Mouse (Mus musculus) gastrocnemius, postnatal 25 days (tissue): ENCODE data around the gene Magi1. TPM values are rescaled to one million over a fixed set of nuclear protein-coding genes. Genes with fewer than 3 reads are reported as not detected.

ENCODE experiments used
- DNase-seq: peaks from one replicate; pipeline ENCODE4 v3.0.0; 2022
- total RNA-seq, 2 experiments: library from RNA; stranded (reverse); gene quantifications; 1 replicate in 1 of 2; 2 replicates in 1 of 2; pipeline ENCODE4 v1.2.3; 2021

Magi1 gene
- total RNA-seq, 2 experiments from 2014 or later = 3.5 to 3.9 TPM

DNA sequence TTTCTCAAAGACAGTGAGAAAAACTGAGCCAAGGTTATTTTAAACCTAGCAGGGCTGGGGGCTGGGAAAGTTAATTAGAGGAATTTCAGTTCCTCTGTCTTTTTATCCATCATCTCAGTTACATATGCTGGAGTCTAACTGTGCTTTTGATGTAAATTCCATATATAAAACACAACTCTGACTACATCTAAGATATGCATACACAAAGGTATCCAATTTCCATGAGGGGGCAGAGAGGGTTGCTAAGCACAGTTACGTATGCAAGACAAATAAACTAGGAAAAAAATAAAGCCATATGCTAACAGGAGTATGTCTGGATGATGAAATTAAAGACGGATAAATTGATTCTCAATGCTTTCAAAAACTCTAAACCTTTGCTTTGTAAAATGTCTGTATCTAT is 315.0 kb downstream of the Magi1 start:
- DNase-seq = no peak

DNA sequence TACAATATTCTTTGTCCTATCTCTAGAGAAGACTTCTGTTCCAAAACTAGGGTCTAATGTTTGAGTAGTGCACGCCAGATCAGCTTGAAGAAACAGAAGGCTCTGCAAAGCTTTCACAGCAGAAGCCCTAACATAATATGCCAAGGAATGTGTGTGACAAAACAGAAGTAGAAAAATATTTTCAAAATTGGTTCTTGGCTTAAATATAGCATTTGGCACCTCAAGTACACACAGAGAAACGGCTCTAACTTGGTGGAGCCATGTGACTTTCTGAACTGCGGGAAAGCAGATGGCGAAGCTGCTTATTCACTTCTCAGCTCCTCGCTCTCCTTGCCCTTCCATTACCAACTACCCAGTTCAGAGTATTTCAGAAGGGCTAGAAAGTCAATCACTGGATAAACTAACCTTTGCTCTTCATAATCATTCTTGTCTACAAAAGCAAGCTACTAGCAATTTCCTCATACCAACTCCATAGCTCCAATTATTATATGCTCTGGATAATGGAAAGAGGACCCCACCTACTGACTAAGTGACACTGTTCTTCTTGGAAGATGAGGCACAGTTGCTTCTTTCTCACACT is 320.9 kb downstream of the Magi1 start:
- no peak for DNase-seq

DNA sequence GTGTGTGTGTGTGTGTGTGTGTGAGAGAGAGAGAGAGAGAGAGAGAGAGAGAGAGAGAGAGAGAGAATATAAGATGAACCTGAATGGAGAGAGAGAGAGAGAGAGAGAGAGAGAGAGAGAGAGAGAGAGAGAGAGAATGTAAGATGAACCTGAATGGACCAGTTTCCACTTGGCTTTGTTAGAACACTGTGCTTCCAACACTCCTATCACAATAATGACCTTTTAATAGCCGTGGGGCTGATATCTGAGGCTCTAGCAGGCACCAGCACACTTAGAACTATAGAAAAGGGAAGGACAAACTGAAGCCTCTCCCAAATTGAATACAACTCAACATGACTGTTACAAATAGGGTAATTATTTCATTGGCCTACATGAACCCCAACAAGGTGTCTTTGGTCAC is 321.9 kb downstream of the Magi1 start:
- no peak for DNase-seq

DNA sequence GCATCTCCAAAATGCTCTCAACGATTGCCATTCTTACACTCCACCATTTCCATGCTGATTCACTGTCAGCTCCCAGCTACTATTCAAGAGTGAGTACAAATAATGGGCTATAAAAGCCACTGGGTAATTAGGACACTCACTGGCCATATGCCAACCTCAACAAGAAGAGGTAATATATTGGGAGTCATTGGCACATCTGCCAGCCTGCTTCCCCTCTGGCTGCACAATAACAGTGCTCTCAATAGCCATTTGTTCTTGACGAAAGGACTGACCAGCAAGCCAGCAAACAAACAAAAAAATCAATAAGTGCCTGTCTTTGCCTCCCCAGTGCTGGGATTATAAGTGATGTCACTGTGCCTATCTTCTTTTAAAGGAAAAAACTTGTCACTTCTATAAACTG is 326.5 kb downstream of the Magi1 start:
- DNase-seq = no peak

DNA sequence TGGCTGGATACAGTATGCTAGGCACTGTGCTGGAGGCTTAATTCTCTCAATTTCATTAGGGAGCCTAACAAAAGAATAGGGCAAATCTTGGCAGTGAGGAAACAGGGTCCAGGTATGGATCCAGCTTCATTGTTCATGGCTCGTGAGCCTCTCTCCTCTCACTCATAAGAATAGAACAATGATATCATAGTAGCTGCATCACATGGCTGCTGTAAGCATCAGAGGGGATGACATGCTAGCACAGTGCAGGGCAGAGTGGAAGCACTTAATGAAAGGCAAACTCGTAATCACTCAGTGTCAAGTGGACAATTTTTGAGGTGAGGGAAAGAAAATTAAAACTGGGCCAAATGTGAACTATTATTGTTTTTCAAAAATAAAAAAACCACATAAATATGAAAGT is 337.1 kb downstream of the Magi1 start:
- no peak for DNase-seq

DNA sequence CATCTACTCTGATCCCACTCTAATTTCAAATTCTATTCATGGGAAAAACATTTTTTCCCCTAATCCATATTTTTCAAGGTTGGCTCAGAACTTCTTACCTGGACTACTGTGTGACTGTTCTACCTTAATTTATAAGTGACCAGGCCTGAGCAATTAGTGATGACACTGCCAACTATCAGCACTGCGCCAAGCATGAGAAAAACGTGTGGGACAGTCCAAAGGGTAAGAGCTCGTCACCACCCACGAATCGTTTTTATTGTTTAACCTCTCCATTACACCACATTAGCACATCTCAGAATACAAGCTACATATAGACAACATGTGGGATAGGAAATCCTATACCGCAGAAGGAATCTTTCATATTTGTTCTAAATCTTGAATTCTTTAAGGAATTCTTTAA is 347.4 kb downstream of the Magi1 start:
- no peak for DNase-seq

DNA sequence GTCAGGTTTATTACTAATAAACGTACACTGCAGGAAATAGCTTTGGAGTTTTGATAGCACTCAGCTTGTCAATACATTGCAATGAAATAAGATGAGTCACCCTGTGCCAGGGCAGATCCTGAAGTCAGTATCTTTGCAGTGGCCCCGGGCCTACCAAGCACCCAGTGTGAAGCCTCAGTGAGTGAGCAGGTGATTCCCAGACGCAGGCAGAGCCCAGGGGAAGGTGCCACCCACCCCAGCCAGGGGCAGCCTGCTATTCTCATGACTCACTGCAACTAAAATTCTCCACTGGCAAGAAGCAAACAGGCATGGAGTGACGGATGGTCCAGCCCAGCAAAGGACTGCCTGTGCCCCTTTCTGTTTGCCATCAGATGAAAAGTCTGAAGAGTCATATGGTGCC is 347.9 kb downstream of the Magi1 start:
- no peak for DNase-seq

DNA sequence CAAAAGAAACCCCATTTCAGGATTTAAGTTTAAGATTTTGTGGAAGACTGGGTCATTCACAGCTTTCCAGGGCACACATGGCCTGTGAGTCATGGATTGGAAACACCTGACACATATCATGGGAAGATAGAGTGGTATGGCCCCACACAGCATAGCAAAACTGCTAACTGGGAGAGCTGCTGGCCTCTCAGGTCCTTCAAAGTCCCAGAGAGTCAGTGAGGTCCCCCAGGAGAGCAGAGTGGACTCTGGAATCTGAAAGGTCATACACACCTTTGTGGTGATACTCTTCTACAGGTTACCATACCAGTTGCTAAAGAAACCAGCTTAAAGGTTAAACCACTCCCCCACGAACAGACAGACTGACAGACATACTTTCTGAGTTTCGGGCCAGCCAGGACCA is 349.0 kb downstream of the Magi1 start:
- DNase-seq = no peak

DNA sequence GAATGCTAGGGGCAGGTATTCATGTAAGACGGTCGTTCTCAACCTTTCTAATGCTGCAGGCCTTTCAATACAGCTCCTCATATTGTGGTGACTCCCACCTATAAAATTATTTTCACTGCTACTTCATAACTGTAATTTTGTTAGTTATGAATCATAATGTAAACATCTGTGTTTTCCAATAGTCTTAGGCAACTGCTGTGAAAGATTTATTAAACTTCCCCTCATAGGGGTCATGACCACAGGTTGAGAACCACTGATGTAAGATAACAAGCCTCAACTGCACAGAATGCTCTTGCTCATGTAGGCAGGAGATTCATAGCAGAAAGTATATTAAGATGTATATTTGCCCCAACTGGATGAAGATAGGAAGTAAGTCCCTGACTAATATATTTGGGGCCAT is 359.1 kb downstream of the Magi1 start:
- no peak for DNase-seq

DNA sequence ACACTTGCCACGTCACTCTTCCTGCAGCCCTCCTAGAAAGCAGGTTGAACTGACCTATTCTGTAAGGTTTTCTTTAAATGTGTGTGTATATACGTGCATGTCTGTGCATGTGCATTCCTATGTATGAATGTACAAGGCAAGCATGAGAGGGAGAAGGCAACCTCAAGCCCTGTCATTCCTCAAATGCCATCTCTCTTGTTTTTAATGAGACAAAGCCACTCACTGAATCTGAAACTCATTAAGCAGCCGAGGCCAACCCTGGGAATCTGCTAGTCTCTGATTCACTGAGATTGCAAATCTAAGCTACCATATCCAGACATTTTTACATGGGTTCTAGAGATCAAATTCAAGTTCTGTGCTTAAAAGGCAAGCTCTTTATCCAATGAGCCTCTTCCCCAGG is 359.7 kb downstream of the Magi1 start:
- DNase-seq = no peak

DNA sequence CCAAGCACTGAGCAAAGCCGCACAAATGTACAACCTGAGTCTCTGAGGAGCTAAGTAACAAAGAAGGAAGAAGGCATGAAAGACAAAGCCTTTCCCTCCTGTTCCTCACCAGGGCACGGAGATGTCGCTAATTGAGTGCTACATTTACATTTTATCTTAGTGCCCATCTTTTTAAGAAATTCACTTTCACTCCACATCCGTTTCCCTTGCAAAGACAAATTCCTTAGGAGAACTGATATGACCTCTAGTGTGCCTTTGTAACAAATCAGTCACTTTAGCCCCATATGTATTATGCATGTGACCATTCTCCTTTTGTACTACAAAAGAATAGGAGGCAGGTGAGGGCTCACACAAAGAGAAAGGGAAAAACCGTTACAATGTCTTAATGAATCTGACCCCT is 360.4 kb downstream of the Magi1 start:
- DNase-seq = no peak

DNA sequence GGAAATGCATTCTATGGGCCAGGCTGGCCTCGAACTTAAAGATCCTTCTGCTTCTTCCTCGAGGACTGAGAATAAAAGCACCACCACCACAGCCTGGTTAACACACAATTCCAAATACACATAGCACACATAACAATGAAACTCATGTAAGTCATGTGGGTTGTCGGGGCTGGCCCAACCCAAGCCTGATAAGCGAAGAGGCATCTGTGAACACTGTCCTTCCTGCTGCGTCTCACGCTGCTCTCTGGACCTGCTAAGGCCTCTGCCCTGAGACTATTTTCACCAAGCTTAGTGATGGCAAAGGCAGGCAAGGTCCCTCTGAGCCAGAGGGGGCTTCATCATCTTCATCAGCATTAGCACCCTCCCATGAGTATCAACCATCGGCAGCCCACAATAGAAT is 360.8 kb downstream of the Magi1 start:
- no peak for DNase-seq

DNA sequence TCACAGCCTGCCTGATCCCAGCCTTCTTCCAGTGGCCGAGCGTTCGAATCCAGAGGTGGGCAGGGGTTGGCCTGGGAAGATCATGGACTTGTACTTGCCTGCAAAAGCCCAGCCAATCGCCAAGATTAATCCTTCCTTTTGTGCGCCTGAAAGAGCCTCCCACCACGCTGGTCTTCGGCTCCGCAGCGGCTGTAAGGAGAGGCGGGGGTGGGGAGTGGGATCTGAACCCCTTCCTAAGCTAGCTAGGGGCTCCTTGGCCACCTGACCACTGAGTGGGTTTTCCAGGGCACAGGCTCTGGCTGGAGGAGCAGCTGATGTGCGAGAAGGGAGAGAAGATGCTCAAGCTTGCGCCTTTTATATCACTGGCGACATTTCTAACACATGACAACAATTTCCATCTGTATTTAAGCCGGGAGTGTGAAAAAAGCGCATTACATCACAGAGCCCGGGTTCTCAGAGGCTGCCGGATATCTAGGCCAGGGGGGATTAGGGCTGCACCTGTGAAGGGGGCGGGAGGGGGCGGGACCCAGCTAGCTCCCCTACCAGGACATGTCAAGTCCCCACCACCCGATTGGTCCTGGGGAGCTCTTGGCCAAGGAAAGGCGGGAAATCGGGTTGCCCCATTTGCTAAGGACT is 370.4 kb downstream of the Magi1 start:
- DNase-seq = no peak

DNA sequence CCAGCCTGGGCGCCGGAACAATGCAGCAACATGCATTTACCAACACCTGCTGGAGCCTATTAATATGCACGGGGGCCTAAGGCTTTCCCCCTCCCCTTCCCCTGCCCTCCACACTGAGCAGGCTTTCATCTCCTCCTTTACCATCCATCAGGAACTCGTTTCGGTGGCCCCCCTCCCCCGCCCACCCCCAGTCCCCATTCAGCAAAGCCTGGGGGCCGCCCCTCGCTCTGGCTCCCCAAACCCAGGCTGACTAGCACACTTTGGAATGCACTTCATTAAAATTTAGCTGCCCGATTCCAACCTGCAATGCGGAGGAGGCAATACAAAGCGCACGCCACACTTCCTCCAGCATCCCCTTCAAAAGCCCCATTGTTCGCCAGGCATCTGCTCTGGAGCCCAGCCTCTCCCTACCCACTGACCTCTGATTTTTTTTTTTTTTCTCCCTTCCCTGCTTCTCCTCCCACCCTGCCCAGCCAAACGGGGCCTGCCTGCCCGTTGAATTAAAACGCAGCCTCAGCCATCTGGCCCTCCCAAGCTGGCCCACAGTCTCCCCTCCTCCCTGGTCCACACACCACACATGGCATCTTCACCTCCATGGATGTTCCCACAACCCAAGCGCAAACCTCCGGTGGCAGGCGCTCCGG is 371.0 kb downstream of the Magi1 start:
- DNase-seq = no peak

DNA sequence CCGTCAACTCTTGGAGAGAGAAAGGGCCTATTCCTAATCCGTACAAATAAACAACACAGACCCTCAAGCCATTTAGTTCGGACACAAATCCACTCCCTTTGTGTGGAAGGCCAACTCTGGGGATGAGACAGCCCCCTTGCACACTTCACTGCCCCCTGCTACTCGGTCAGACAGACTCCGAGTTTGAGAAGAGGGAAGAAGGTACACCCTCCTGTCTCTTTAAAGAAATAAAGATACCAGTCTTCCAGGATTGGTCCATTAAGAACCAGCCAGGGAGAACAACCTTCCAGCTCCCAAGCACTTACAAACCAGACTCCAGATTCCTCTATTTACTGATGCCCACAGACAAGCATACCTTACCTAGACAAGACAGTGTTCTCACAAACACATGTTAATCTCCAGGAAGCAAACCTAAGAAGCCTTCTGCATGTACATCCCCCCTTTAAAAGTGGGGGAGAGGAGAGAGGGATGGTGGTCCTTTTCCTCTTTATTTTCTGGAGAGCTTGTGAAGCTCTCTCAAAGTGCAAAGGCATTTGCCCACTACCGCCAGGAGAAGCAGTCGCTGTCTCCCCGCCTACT is 371.6 kb downstream of the Magi1 start:
- DNase-seq = no peak

DNA sequence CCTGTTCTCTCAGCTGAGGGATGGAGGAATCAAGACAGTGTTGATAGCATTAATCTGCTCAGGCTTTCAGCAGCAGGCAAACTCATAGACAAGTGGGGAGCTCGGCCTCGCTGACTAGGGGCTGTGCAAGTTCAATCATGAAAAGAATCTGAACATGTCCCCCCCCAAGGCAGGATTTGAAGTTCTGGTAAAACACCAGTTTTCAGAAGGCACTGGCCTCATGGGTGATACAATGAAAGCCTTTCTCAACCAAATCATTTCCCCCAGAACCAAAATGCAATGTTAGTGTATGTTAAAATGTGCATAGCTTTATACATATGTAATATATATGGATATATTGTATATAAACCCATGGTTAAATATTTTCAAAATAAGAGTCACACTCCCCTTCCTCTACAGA is 372.3 kb downstream of the Magi1 start:
- DNase-seq = no peak

DNA sequence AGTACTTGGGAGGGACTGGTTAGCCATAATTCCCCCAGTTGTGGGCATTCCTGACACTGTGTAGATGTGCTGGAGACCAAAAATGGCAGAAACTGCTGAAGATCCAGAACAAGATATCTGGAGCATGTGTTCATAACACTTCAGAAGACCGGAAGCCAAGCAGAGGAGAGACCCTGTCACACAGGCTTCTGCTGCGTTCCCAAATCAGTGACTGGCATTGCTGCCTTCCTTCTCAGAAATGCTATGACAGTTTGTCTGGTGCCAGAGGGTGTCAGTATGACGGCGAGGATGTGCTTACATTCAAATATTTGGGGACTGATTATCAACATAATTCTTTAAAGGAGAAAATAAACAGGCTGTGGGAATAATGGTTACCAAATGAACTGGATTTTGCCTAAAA is 373.7 kb downstream of the Magi1 start:
- no peak for DNase-seq

DNA sequence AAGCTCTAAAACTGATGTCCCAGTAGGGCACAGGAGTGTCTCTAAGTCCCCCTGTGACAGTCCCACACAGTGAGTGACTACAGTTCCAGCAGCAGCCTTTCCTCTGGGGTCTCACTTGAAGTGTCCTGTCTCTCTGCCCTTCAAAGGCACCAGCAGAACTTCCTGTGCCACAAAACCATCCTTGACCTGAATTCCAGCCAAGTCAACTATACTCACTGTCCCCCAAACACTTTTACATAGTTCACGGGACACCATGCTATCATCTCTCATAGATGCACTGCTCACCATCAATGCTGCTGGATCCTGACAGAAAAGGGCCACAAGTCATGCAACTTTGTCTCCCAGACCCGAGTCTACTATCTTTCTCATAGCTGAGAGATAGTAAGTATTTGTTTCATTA is 378.7 kb downstream of the Magi1 start:
- no peak for DNase-seq

DNA sequence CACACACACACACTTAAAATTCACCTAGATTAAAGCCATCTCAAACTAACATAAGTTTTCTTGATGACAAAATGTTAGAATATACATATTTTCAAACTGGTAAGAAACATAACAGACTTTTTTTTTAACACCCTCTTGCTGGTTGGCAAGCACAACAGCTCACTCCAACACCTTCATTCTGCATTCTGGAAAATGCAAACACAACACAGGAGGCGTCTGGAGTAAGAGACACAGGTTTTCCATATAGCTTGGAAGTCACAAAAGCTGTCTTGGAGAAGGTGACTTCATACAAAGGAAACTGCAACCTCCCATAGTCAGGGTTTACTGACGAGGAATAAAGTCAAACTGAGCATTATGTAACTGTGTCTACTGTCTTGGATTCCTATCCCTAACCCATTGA is 381.5 kb downstream of the Magi1 start:
- no peak for DNase-seq

DNA sequence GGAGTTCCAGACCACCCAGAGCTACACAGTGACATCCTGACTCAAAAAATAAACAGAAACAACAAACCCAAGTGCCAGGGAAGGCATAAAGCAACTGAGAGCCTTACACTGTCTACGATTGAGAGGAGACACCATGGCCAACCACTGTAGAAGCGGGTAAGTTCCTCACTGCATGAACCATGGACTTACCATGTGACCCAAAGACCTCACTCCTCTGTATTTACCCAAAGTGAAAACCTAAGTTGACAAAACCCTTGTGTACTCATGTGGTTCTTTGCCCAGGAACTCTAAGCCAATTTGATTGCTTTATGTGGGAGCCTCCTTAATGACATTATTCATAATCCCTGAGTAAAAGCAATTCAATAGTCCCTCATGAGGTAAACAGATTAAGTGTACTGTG is 382.3 kb downstream of the Magi1 start:
- DNase-seq = no peak

DNA sequence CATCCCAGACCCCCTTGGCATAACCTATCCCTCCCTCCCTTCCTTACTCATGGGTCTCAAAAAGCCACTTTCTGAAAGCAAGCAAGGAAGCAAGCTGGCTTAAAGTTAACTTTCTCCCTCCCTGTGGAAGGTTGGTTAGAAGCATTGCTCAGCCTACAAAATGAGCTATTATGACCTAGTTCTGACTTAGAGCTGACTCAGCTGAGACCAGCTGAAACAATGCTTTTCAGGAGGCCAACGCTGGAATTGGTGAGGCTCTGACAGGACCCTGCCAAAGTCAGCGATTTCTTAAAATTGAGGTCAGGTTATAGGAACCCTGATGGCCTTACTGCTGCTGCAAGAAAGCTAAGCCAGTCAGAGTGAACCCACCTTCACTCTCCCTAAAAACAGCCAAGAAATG is 386.2 kb downstream of the Magi1 start:
- no peak for DNase-seq

DNA sequence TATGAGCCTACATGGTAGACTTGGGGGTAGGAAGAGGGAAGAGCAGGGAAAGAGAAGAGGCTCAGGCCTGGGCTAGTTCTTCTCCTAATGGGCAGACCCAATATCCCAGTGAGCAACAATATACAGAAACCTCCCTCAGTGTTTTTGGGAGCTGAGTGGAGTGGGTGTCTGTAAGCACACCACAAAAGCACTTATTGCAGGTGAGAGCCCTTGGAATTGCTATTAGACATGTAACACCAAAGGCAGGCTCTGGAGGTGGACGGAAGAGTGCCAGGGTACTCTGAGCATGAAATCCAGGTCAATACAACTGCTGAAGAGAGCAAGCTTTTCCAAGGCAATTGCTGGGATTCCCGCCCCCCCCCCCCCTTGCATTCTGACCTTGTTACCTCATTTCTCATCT is 388.0 kb downstream of the Magi1 start:
- DNase-seq = no peak

DNA sequence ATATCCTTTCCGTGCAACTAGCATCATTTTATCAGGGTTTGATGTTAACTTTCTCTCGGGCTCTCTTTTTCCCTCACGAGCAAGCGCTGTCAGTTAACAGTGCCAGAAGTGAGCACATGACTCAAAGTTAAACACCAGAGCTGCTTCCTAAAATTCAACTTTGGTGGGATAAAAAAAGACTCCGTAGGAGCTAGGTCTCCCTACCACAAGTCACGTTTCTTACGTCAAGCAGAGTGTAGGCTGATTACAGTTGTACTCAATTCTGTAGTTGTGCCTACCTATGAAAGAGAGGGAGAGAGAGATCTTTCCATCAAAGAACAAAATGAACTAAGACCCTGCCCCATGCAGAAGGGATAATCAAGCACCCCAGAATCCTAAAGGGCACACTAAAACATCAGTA is 389.8 kb downstream of the Magi1 start:
- no peak for DNase-seq

DNA sequence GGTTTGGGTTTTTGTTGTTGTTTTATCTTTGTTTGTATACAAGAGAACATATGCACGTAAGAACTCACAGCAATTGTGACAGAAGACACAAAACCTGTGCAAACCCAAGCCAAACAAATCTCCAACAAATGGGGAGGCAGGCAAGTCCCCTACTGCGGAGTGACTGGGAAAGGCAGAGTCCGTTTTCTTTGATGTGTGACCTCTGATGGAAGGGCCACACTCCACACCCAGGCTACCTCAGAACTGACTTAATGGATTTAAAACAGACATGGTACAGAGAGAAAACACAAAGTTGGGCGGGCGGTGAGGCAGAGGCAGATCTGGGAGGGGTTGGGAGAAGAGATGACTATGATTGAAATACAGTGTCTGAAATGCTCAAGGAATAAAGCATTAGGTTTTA is 390.8 kb downstream of the Magi1 start:
- no peak for DNase-seq
